Mouse (Mus musculus) layer of hippocampus, adult 18-20 months (tissue): ENCODE results near the gene Ddx4. TPM values are rescaled to one million over a fixed set of nuclear protein-coding genes. Genes with fewer than 3 reads are reported as not detected.

ENCODE experiments used
- DNase-seq, 2 experiments: peaks; one replicate each; pipeline ENCODE4 v3.0.0; 2022; ENCODE audit warnings: low spot score in 2 of 2
- total RNA-seq, 2 experiments: library from RNA; stranded (reverse); gene quantifications; 2 replicates each; pipeline ENCODE4 v1.2.3; 2021

Ddx4 gene
- total RNA-seq, 2 experiments from 2014 or later, result 1.6 to 2.0 TPM

- DNase-seq, result no peak
Observed at GRCm38 (mm10) chr13:112560554-112561138, 91.6 kb downstream of the Ddx4 start.

GRCm38 (mm10) chr13:112556501-112556900 lies 95.8 kb downstream of the Ddx4 start:
- DNase-seq, result no peak

DNA sequence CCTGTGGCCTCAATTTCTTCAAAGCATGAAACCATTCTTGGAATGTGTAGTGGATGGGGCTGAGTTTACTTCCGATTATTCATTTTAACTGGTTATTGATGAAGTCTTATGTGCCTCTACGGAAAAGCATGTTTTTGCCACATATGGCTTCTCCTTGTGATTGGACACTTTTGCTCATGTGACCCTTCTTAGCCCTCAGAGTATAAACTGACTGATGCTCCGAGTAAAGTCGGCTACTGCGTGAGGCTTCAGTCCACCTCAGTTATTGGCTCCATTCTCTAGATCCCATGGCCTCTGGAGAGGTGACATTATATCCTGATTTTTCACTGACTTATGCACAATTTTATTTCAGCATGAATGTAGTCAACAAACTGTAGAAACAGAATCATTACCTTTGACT lies 99.0 kb downstream of the Ddx4 start:
- no peak for DNase-seq

DNA sequence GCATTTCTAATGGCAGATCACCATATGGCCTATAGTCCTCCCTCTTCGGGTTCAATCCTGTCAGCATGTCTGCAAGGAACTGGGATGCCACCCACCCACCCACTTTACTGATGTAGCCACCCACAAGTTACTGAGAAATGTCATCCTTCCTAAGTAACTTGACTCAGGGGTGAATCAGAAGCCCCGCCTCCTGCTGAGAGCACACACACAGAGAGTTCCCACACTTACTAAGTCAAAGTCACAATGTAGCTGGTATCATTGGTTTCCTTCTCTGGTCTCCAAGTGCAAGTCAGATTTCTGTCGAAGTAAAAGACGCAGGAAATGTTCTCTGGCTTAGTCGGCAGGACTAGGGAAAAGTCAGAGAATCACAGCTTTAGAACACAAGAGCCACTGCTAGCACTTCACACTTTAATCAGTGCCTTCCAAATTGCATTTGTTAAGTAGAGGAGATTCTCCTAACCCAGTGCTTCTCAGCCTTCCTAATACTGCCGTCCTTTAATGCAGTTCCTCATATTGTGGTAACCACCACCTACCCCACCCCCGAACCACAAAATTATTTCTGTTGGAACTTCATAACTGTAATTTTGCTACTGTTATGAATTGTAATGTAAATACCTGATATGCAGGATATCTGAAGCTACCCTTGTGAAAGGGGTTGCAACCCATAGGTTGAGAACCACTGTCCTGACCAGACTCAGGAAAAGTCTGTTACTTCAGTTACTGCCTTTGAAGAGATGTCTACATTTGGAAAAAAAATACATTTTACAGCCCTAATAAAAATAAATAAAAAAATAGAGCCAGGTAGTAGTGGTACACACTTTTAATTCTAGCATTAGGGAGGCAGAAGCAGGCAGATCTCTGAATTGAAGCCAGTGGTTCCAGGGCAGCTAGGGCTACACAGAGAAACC lies 100.4 kb downstream of the Ddx4 start:
- DNase-seq, result no peak

Other genes with a start within 250 kb of the Ddx4 start
- 10 to 100 TPM; 75.8 to 84.6 TPM for gene Il6st, start 188.4 kb downstream of the Ddx4 start, total RNA-seq
- gene Il31ra, start 58.1 kb downstream of the Ddx4 start, total RNA-seq, result under 1 TPM in 1 of 2 experiments, not detected in 1; 0.38 TPM
- gene Slc38a9, start 8.3 kb upstream of the Ddx4 start, total RNA-seq, result 10 to 100 TPM; 24.9 to 26.0 TPM
- 10 to 100 TPM; 25.7 to 27.7 TPM for gene Plpp1, start 148.3 kb upstream of the Ddx4 start, total RNA-seq